Mouse (Mus musculus): Measurements from ENCODE around the gene Pacrg. TPM values are rescaled to one million over a fixed set of nuclear protein-coding genes. Genes with fewer than 3 reads are reported as not detected.

The Pacrg gene
- total RNA-seq, 1 experiment from 2014 or later: 0.89 TPM

DNA sequence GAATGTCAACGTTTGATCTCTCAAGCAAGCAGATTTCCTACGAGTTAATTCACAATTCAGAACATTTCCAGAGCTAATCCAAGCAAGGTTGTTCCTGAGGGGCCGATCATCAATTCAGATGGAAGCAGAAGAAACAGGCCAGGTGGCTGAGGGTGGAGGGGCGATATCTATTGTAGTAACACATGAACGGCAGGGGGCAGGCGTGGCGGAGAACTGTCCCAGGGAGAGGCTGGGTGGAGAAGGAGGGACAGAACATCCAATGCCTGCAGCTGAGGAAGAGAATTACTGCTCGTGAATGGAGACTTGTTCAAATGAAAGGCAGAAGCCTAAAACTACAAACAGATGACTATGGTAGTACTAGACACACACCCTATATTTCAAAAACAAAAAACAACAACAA lies 309.1 kb downstream of the Pacrg start:
- ATAC-seq (replicated peaks in 1 of 2; ENCODE audit: insufficient read depth in 1 of 2, low FRiP score in 2 of 2, low TSS enrichment in 1 of 2, low read depth in 1 of 2, poor library complexity in 2 of 2, severe bottlenecking in 2 of 2): peak in 1 of 2 experiments; percentile 42; a peak in 1 of 4 replicates

DNA sequence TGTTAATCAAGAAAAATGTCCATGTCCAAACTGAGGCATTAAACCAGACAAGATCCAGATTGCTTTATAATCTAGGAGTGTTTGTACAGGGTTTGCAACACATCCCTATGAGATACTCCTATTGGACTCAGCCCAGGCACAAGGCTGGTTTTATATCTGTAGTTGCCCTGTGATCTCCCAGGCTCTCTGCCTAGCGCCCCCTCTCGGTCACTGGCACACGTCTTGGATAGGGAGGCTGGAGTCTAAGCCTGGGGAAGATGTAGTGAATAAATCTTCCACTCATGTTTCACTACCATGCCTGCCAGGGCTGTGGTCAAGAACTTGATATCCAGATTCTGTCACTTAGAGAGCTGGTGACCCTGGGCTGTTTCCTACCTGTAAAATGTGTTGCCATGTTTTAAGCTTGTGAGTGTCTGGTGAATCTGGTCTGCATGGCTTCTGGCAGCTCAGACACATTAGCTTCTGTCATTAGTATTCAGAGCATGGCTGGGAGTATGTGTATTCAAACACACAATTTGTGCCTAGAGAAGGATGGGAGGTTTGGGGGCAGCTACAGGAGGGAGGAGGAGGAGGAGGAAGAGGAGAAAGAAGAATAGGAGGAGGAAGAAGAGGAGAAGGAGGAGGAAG lies 310.7 kb downstream of the Pacrg start:
- ATAC-seq (replicated peaks in 1 of 2; ENCODE audit: insufficient read depth in 1 of 2, low FRiP score in 2 of 2, low TSS enrichment in 1 of 2, low read depth in 1 of 2, poor library complexity in 2 of 2, severe bottlenecking in 2 of 2): no peak

DNA sequence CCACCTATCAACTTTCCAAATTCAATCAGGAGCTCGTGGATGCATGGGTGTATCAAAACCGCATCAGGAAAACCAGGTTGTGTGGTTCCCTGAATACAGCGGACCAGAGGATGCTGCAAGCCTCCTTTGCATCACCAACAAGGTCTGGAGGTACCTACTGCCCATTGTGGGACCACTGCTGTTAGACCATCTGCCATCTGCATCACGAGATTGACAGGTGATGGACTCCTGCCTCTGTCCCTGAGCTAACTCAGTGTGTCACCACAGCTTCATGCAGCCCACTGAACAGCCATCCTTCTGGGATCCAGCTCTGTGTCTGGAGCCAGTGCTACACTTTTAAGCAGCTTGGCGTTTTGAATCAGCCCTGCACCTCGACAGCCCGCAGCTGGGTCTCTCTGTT lies 318.8 kb downstream of the Pacrg start:
- ATAC-seq (replicated peaks in 1 of 2; ENCODE audit: insufficient read depth in 1 of 2, low FRiP score in 2 of 2, low TSS enrichment in 1 of 2, low read depth in 1 of 2, poor library complexity in 2 of 2, severe bottlenecking in 2 of 2): no peak

DNA sequence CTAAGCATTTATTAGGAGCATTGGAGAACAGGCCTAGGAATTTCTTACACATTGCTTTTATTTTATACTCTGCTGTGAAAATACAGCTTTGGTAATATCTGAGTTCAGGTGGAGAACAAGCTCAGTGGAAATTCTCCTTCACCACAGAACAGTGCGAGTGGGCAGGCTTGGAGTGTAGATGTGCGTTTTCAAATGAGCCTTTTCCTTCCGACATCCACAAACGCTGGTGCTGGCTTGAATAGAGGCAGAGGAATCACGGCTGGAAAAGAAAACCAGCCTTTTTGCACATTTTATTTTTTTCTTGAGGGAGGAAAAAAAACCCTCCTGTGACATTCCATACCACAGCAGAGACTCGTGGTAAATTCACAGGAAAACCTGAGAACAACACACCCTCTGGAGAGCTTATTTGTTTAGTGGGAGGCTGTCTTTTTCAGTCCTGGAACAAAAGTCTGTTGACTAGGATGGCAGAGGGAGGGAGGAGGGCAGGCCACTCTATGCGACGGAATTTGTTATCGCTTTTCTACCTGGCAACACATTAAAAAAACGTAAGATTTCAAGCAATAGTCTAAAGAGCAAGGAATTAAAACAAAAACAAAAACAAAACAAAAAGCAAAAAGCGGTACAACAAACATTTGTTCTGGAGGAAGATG lies 320.5 kb downstream of the Pacrg start:
- no peak for ATAC-seq (replicated peaks in 1 of 2; ENCODE audit: insufficient read depth in 1 of 2, low FRiP score in 2 of 2, low TSS enrichment in 1 of 2, low read depth in 1 of 2, poor library complexity in 2 of 2, severe bottlenecking in 2 of 2)

DNA sequence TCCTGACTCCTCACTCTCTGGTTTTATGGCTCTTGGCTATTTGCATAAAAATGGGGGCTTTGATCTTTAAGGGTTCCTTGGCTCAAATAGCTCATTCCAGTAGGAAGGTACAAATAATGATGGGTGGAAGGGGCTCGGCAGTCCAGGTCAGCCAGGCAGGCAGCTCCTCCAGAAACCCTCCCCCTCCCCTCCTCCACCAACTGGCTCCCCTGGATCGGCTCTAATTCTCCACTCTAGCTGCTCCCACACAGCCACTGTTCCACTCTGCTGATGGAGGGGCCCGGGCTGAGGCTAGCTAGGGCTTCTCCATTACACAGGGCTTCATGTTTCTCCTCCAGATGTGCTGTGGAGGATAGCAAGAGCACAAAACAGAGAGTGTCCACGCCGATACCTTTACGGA lies 325.3 kb downstream of the Pacrg start:
- no peak for ATAC-seq (replicated peaks in 1 of 2; ENCODE audit: insufficient read depth in 1 of 2, low FRiP score in 2 of 2, low TSS enrichment in 1 of 2, low read depth in 1 of 2, poor library complexity in 2 of 2, severe bottlenecking in 2 of 2)

DNA sequence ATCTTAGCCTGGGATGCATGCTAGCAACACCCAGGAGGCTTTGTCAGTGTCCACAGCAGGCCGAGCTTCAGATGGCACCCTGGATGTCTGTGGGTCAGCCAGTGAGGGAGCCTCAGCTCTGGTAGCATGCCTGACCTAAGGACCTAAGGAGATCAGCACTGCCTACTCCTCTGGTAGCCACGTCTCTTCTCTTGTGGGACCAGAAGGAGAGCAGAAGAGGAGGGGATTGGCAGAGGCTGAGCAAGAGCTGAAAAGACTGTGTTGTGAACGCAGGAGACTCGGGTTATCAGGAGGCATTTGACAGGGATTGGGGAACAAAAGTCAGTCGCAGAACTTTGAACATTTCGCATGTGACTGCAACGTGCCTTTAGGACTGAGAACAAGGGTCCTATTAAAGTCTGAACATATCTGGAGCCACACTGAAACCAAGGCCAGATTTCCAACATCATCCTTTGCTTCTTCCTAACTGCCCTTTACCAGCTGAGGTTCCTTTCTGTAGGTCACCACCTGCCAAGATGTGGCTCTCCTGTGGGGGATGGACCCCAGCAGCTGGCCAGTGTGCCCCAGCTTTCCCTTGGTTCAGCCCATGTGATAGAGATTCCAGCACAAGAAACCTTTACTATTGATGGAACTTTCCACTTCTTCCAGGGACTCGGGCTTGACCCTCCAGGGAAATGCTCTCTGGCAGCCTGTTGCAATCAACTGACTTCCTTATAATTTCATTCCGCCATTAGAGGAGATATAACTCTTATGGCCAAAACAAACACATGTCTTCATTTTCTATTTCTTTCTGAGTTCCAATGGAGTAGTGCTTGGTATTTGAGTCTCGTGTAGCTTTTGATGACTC lies 329.0 kb downstream of the Pacrg start:
- ATAC-seq (replicated peaks in 1 of 2; ENCODE audit: insufficient read depth in 1 of 2, low FRiP score in 2 of 2, low TSS enrichment in 1 of 2, low read depth in 1 of 2, poor library complexity in 2 of 2, severe bottlenecking in 2 of 2): no peak

DNA sequence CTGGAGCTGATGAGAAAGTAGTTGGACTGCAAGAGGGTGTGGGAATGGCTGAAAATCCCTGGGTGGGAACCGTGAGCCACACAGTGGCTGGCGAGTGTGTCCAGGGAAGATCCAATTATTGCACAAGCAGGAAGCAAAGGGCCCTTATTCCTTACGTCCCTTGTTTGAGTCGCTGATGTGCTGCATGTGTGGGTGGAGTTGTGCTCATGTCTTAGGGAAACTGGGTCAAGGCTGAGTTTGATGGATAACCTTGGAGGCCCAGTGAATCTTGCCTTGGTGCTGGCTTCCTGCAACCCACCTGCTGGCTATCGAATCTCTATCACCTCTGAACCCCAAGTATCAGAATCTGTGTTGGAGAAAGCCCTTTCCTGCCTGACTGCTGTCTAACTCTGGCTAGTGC lies 329.6 kb downstream of the Pacrg start:
- ATAC-seq (replicated peaks in 1 of 2; ENCODE audit: insufficient read depth in 1 of 2, low FRiP score in 2 of 2, low TSS enrichment in 1 of 2, low read depth in 1 of 2, poor library complexity in 2 of 2, severe bottlenecking in 2 of 2): no peak

DNA sequence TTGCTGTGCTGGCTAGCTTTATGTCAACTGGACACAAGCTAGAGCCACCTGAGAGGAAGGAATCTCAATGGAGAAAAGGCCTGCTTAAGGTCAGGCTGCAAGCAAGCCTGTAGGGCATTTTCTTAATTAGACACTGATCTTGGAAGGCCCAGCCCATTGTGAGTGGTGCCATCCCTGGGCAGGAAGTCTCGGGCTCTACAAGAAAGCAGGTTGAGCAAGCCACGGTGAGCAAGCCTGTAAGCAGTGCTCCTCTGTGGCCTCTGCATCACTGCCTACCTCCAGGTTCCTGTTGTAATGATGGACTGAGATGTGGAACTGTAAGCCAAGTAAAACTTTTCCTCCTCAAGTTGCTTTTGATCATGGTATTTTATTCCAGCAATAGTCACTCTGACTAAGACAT lies 332.0 kb downstream of the Pacrg start:
- ATAC-seq (replicated peaks in 1 of 2; ENCODE audit: insufficient read depth in 1 of 2, low FRiP score in 2 of 2, low TSS enrichment in 1 of 2, low read depth in 1 of 2, poor library complexity in 2 of 2, severe bottlenecking in 2 of 2): no peak

DNA sequence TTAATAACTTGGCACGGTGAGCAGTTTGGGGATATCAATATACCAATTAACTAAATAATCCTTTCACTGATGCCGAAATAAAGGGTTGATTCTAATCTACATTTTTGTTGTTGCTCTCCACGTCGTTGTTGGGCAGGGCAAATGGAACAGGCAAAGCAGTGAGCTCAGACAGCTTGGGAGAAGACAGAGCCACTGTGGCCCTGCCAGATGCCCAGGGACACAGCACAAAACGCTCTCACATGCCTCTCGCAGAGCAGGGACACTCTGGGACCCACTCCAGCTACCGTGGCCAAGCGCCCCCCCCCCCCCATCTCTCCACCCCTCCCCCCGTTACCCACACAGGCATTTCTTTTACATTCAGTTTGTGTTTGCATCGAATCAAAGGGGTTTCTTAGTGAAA lies 332.6 kb downstream of the Pacrg start:
- no peak for ATAC-seq (replicated peaks in 1 of 2; ENCODE audit: insufficient read depth in 1 of 2, low FRiP score in 2 of 2, low TSS enrichment in 1 of 2, low read depth in 1 of 2, poor library complexity in 2 of 2, severe bottlenecking in 2 of 2)

DNA sequence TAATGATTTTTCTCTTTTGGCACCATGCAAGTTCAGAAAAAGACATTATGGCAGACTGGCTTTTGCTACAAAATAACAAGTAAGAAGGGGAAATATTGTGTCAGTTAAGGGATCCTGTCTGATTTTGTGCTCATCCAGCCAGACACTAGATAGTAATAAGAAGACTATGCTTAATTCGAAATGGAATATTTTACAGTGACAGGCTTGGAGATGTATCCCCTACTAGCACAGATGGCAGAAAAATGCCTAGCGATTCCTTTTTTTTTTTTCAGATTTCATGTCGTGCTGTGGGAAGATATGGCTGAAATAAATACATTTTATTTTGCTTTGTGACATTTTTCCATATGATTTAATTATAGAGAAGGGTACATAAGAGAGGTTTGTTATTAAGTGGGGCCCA lies 333.2 kb downstream of the Pacrg start:
- no peak for ATAC-seq (replicated peaks in 1 of 2; ENCODE audit: insufficient read depth in 1 of 2, low FRiP score in 2 of 2, low TSS enrichment in 1 of 2, low read depth in 1 of 2, poor library complexity in 2 of 2, severe bottlenecking in 2 of 2)

DNA sequence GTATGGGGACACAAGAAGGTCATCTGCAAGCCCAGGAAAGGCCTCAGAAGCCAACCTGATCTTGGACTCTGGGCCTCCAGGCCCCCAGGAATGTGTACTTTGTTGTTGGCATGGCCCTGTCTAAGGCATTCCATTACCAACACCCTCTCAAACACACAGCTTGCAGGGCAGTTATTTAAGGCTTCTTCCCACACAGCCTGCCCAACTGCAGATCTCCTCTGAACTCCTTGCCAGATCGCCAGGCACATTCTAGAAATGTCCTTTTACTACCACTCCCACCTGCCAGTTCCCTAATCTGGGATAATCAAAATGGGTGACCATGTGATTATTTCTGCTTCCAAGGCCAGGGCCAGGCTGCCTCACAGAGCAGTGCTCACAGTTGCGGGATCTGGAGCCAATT lies 338.7 kb downstream of the Pacrg start:
- no peak for ATAC-seq (replicated peaks in 1 of 2; ENCODE audit: insufficient read depth in 1 of 2, low FRiP score in 2 of 2, low TSS enrichment in 1 of 2, low read depth in 1 of 2, poor library complexity in 2 of 2, severe bottlenecking in 2 of 2)

DNA sequence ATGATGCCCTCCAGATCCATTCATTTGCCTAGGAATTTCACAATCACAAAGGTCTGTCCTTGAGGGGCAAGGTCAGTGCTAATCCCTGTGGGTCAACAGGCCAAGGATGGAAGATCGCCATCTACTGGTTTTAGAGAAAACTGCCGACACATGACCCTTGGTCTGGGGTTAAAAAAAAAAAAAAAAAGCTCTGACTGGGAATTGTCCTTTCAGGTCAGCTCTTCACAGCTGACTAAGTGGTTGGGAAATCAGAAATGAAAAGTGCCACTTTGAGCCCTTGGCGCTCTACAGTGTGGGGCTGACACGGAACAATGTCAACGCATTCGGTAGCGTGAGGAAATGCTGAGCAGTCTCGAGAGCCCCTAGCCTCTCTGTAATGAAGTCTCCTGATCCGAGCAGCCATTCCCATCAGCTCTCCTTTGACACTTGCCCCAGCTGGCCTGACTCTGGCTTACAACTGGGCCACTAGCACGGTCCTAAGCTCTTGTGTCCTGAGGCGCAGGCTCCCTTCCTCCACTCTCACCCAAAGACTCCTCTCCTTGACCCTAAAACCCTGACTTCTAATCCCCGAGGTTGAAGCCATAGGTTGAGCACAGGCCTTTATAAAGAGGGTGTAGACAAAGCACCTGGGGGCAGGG lies 339.2 kb downstream of the Pacrg start:
- peak; percentile 46 to 58; a peak in 2 of 4 replicates for ATAC-seq (replicated peaks in 1 of 2; ENCODE audit: insufficient read depth in 1 of 2, low FRiP score in 2 of 2, low TSS enrichment in 1 of 2, low read depth in 1 of 2, poor library complexity in 2 of 2, severe bottlenecking in 2 of 2)

DNA sequence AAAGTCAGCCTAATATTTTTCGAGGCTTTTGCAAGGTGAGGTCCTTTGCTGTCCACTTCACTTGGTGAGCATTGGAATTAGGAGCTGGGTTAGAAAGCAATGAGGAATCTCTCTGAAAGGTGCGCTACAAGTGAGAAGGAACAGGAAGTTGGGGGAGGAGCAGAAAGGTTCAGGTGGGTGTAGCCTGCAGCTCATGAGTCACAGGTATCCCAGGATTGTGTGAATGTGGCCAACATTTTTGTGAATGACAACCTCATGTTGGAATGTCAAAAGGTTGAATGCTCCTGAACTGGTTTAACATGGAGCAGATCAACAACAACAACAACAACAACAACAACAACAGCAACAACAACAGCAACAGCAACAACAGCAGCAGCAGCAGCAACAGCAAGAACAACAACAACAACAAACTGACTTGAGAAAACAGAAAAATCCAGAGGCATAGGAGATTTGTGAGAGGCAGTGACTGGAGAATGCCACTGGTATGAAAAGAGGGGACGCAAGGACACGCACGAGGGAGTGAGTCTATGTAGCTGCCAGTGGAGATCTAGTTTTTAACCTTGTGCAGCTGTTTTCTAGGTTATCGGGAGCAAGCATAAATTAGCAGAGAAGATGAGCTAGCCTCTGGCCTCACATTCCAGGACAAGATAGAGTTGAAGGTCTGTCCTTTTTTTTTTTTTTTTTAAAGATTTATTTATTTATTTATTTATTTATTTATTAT lies 341.0 kb downstream of the Pacrg start:
- no peak for ATAC-seq (replicated peaks in 1 of 2; ENCODE audit: insufficient read depth in 1 of 2, low FRiP score in 2 of 2, low TSS enrichment in 1 of 2, low read depth in 1 of 2, poor library complexity in 2 of 2, severe bottlenecking in 2 of 2)

DNA sequence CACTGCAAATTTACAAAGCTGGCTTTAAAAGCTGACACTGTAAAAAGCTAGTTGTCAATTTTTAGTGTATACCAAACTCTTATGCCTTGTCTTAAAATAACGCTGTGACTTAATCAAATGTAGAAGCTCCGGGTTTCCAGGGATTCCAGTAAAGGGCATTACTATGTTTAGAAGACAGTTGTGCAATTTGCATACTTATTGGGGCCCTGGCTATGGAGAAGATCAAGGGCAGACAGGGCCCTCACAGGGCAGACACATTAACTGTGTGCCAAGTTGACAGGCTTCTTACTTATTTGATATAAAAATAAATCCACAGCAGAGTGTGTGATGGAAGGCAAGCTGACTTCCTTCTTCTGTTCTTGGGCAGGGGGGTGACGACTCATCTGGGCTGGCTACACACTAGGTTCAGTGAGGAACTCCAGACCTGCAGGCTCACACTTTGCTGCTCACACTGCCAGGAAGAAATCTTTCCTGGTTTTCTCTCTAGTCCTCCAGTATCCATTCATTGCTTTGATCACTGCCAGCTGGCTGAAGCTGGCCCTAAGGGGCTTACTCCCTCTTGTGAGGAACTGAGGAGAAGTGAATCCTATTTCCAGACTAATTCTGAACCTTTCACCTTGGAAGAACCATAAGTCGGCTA lies 342.2 kb downstream of the Pacrg start:
- ATAC-seq (replicated peaks in 1 of 2; ENCODE audit: insufficient read depth in 1 of 2, low FRiP score in 2 of 2, low TSS enrichment in 1 of 2, low read depth in 1 of 2, poor library complexity in 2 of 2, severe bottlenecking in 2 of 2): peak; percentile 66 to 71

DNA sequence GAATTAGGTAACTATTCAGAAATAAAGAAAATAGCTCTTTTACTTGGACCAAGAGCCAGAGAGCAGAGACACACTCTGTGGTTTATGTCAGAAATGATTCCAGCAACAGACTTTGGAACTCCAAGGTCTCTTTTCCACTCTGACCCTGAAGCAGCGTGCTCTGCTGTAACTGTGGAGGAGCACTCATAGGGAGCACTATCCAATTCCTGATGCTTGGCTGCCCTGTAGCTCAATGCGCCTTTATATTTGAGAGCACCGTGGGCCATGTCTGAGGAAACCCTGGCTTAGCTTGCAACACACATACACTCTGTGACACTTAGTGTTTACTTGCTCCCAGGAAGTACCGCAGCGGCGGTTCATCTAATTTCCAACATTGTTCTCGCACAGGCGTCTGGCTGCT lies 344.0 kb downstream of the Pacrg start:
- ATAC-seq (replicated peaks in 1 of 2; ENCODE audit: insufficient read depth in 1 of 2, low FRiP score in 2 of 2, low TSS enrichment in 1 of 2, low read depth in 1 of 2, poor library complexity in 2 of 2, severe bottlenecking in 2 of 2): no peak

DNA sequence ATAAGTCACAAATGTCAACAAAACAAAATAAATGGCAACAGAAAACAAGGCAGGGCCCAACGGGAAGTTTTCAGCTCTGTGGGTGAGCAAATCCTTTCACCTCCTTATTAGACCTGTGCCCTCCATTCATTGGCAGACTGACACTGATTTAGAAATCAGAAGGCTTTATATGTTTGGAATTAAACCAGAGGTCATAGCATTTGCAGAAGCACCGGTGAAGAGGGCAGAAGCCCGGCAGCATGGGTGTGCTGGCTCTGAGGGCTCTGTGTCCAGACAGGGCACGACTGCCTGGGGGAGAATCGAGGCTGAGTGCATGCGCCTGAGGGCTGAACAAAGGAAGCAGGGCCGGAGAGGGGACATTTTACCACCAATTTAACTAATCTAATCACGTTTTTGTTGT lies 344.5 kb downstream of the Pacrg start:
- no peak for ATAC-seq (replicated peaks in 1 of 2; ENCODE audit: insufficient read depth in 1 of 2, low FRiP score in 2 of 2, low TSS enrichment in 1 of 2, low read depth in 1 of 2, poor library complexity in 2 of 2, severe bottlenecking in 2 of 2)

DNA sequence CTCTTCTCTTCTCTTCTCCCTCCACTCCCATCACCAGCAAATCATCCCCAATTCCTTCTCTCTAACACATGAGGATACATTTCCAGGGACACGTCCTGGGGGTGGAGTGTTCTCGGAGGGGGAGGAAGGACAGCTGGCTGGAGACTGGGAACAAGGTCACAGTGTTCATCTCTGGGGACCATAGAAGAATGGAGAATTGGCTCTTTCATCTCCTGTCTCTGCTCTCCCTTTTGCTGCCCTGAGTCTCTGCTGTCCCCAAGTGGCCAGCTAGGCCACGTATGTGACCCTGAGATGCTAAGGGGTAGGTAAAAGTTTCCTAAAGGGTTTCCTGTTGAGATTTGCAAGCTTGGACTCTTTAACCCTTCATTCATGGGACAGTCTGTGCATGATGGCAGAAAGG lies 347.0 kb downstream of the Pacrg start:
- ATAC-seq (replicated peaks in 1 of 2; ENCODE audit: insufficient read depth in 1 of 2, low FRiP score in 2 of 2, low TSS enrichment in 1 of 2, low read depth in 1 of 2, poor library complexity in 2 of 2, severe bottlenecking in 2 of 2): no peak
